ENCODE assay signal across 26 mouse cellular contexts in the genomic region with DNA sequence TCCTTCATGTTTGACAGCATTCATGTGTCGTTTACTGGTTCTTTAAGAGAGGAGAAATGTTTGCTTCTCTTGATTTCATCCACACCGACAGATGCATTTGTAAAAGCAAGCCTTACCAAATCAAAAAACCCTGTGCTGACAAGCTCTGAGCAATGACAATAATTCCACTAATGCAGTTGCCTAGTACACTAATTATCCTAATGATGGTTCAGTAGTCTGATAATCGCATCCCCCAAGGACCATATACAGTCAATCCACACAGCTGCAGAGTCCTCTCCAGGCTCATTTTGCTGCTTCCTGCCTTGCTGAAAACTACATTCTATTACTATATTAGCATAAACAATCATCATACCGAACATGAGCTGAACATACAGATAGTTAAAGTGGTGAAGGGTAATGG.
DNase-seq lines count a peak whose midpoint lies in the region; ATAC-seq and TF ChIP-seq lines count a peak whose summit lies in the region.
"Had no signal": no experiment of that assay in that cellular context is flagged by ENCODE, and none has a peak within 500 bp of the region (broad histone marks: within the 10 kb centered on the region; RNA-seq: fewer than 3 reads in every experiment).

No protein-coding gene starts in this region.

- WGBS in forebrain, embryonic 12.5 days: 71% methylated on average over 4 of the region's 4 CpGs
- WGBS in forebrain, embryonic 10.5 days: 92% methylated on average over 4 of the region's 4 CpGs
- WGBS in midbrain, embryonic 14.5 days: 81% methylated on average over 4 of the region's 4 CpGs
- 92% methylated on average over 4 of the region's 4 CpGs for WGBS in midbrain, embryonic 10.5 days
- 63% methylated on average over 4 of the region's 4 CpGs for WGBS in hindbrain, postnatal 0 days

- H3K9ac ChIP-seq in forebrain, embryonic 12.5 days: no peak overlapping the region
- no peak overlapping the region for H3K9ac ChIP-seq in midbrain, embryonic 14.5 days (replicated peaks; ENCODE audit: low read length)
- no peak overlapping the region for H3K9ac ChIP-seq in hindbrain, postnatal 0 days (replicated peaks; ENCODE audit: low read length)
- H3K9ac ChIP-seq: hindbrain, embryonic 15.5 days; limb, embryonic 13.5 days; liver, embryonic 12.5 days; midbrain, embryonic 12.5 days had no signal

- H3K27ac ChIP-seq in forebrain, embryonic 12.5 days: no peak overlapping the region
- no peak overlapping the region for H3K27ac ChIP-seq in forebrain, embryonic 10.5 days
- H3K27ac ChIP-seq in midbrain, embryonic 14.5 days (replicated peaks; ENCODE audit: low read depth, low read length): no peak overlapping the region
- H3K27ac ChIP-seq in midbrain, embryonic 10.5 days (replicated peaks): no peak overlapping the region
- H3K27ac ChIP-seq in hindbrain, postnatal 0 days: no peak overlapping the region
- H3K27ac ChIP-seq: hindbrain, embryonic 15.5 days; layer of hippocampus, adult 2 months; limb, embryonic 13.5 days; liver, embryonic 12.5 days; midbrain, embryonic 12.5 days had no signal

- H3K36me3 ChIP-seq in forebrain, embryonic 12.5 days (replicated peaks): no peaks in the 10 kb centered on the region
- H3K36me3 ChIP-seq in forebrain, embryonic 10.5 days (replicated peaks): no peaks in the 10 kb centered on the region
- no peaks in the 10 kb centered on the region for H3K36me3 ChIP-seq in midbrain, embryonic 14.5 days (ENCODE audit: control insufficient read depth, insufficient read depth, low read length)
- H3K36me3 ChIP-seq in midbrain, embryonic 10.5 days: no peaks in the 10 kb centered on the region
- H3K36me3 ChIP-seq in hindbrain, postnatal 0 days (ENCODE audit: insufficient read depth, low read length): no peaks in the 10 kb centered on the region
- H3K36me3 ChIP-seq: hindbrain, embryonic 15.5 days; limb, embryonic 13.5 days; liver, embryonic 12.5 days; midbrain, embryonic 12.5 days had no signal

- 0 out of 2 replicates have a peak, but pooled peaks cover 4% of the 10 kb centered on the region for H3K9me3 ChIP-seq in forebrain, embryonic 12.5 days
- 0 out of 2 replicates have a peak, but pooled peaks cover 4% of the 10 kb centered on the region for H3K9me3 ChIP-seq in forebrain, embryonic 10.5 days
- no peaks in the 10 kb centered on the region for H3K9me3 ChIP-seq in midbrain, embryonic 14.5 days (ENCODE audit: control insufficient read depth, low read length)
- H3K9me3 ChIP-seq in midbrain, embryonic 10.5 days (replicated peaks): peaks cover 5% of the 10 kb centered on the region
- H3K9me3 ChIP-seq in hindbrain, postnatal 0 days (ENCODE audit: low read length): no peaks in the 10 kb centered on the region; the same call in 1 of the 2 replicates
- H3K9me3 ChIP-seq: hindbrain, embryonic 15.5 days had no signal

- peak; percentile 60; the same call in 1 of the 2 replicates for ATAC-seq in forebrain, embryonic 12.5 days (ENCODE audit: low FRiP score)
- no peak for ATAC-seq in midbrain, embryonic 14.5 days (ENCODE audit: low FRiP score, low TSS enrichment)
- ATAC-seq in hindbrain, postnatal 0 days: no peak
- ATAC-seq: intestine, embryonic 16.5 days; liver, embryonic 12.5 days had no signal

- H3K4me3 ChIP-seq in forebrain, embryonic 12.5 days (replicated peaks): no peak overlapping the region
- no peak overlapping the region for H3K4me3 ChIP-seq in forebrain, embryonic 10.5 days
- no peak overlapping the region for H3K4me3 ChIP-seq in midbrain, embryonic 14.5 days (replicated peaks; ENCODE audit: low read depth, low read length)
- no peak overlapping the region for H3K4me3 ChIP-seq in midbrain, embryonic 10.5 days
- H3K4me3 ChIP-seq in hindbrain, postnatal 0 days (ENCODE audit: low read length): no peak overlapping the region
- H3K4me3 ChIP-seq: hindbrain, embryonic 15.5 days; layer of hippocampus, adult 2 months; limb, embryonic 13.5 days; liver, embryonic 12.5 days; midbrain, embryonic 12.5 days had no signal

- no peak overlapping the region for H3K4me2 ChIP-seq in forebrain, embryonic 12.5 days
- H3K4me2 ChIP-seq in midbrain, embryonic 14.5 days (ENCODE audit: low read length): no peak overlapping the region
- H3K4me2 ChIP-seq in hindbrain, postnatal 0 days (ENCODE audit: low read depth, low read length): no peak overlapping the region
- H3K4me2 ChIP-seq: heart, embryonic 11.5 days; hindbrain, embryonic 15.5 days; limb, embryonic 13.5 days; liver, embryonic 12.5 days; midbrain, embryonic 12.5 days had no signal

- H3K27me3 ChIP-seq in forebrain, embryonic 12.5 days: no peaks in the 10 kb centered on the region
- H3K27me3 ChIP-seq in forebrain, embryonic 10.5 days (ENCODE audit: poor library complexity, severe bottlenecking): no peaks in the 10 kb centered on the region
- H3K27me3 ChIP-seq in midbrain, embryonic 14.5 days (ENCODE audit: control insufficient read depth, insufficient read depth, low read length): no peaks in the 10 kb centered on the region
- no peaks in the 10 kb centered on the region for H3K27me3 ChIP-seq in midbrain, embryonic 10.5 days (ENCODE audit: low read depth, poor library complexity, severe bottlenecking)
- no peaks in the 10 kb centered on the region for H3K27me3 ChIP-seq in hindbrain, postnatal 0 days (ENCODE audit: insufficient read depth, low read length)
- H3K27me3 ChIP-seq: hindbrain, embryonic 15.5 days; limb, embryonic 13.5 days; liver, embryonic 12.5 days; midbrain, embryonic 12.5 days had no signal

- H3K4me1 ChIP-seq in forebrain, embryonic 12.5 days: no peaks in the 10 kb centered on the region
- H3K4me1 ChIP-seq in forebrain, embryonic 10.5 days: no peaks in the 10 kb centered on the region
- no peaks in the 10 kb centered on the region for H3K4me1 ChIP-seq in midbrain, embryonic 14.5 days (ENCODE audit: control insufficient read depth, insufficient read depth, low read length)
- no peaks in the 10 kb centered on the region for H3K4me1 ChIP-seq in midbrain, embryonic 10.5 days
- H3K4me1 ChIP-seq in hindbrain, postnatal 0 days (ENCODE audit: insufficient read depth, low read length): no peaks in the 10 kb centered on the region
- H3K4me1 ChIP-seq: hindbrain, embryonic 15.5 days; limb, embryonic 13.5 days; liver, embryonic 12.5 days; midbrain, embryonic 12.5 days had no signal

- DNase-seq in forebrain, embryonic 10.5 days (ENCODE audit: extremely low spot score, low spot score): no peak
- DNase-seq in midbrain, embryonic 14.5 days: peak; percentile 24
- DNase-seq in midbrain, embryonic 10.5 days (ENCODE audit: low spot score): no peak
- peak; percentile 2 for DNase-seq in brain, adult 2 months (ENCODE audit: low read depth, low spot score)
- peak; percentile 15 for DNase-seq in hindbrain, postnatal 0 days (ENCODE audit: low spot score)
- no peak for DNase-seq in urinary bladder, postnatal 14 days (ENCODE audit: low spot score)
- DNase-seq in layer of hippocampus, adult 18-20 months (ENCODE audit: low spot score in 2 of 2): no peak
- DNase-seq: adrenal gland, postnatal 25 days; cerebellum, adult 11 months; cerebellum, adult 9-11 months; kidney, adult 9 months; kidney, postnatal 14 days; layer of hippocampus, postnatal 36 days; lung, adult 2 months; lung, postnatal 14 days; right cerebral cortex, adult 18-20 months; right cerebral cortex, postnatal 4 days; thymus, postnatal 14 days had no signal

- no peak for TF ChIP-seq CTCF in hindbrain, postnatal 0 days (IDR thresholded peaks at IDR 0.05; ENCODE audit: low read depth)

Comparison
In these comparisons a context has a peak if more than half of its experiments do, and no peak if none do; other contexts are left out.
1. DNase-seq: peak in midbrain, embryonic 14.5 days (single experiment), brain, adult 2 months (single experiment) and hindbrain, postnatal 0 days (single experiment); none in forebrain, embryonic 10.5 days (single experiment), midbrain, embryonic 10.5 days (single experiment), urinary bladder, postnatal 14 days (single experiment) and layer of hippocampus, adult 18-20 months (0 of 2).